Mouse (Mus musculus) erythroblast, embryonic 14.5 days (primary cell): ENCODE measurements around the gene Nfia.

ENCODE experiments used
- GATA1 ChIP-seq: IDR thresholded peaks from 2 replicates; pipeline ENCODE4 v1.6.1; 2012; ENCODE audit warnings: low read length, inconsistent platforms, mixed read lengths
- TAL1 ChIP-seq: IDR thresholded peaks from 3 replicates; pipeline ENCODE4 v1.6.1; 2012; ENCODE audit warnings: low read length, inconsistent platforms, mixed read lengths

DNA sequence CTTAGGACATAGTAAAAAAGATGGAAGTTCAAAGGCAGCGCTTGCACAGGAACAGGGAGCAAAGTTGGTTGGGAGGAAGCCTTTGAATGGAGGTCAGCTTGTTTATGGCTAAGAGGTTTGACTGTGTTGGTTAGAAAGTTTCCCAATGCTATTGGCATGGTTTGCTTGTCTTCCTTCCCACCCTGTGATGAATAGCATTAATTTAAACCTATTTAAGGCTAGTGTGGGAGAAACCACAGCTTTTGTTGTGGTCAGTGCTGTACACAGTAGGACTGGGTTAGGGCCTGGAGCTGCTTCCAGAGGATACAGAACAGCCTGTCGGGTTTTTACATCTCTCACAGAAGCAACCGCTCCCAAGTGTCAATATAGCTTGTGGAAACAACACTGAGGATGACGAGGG lies 16.0 kb downstream of the Nfia start:
- TF ChIP-seq GATA1 (no peak), TAL1 (no peak)
